Mouse (Mus musculus) megakaryocyte, embryonic 14.5 days (primary cell): Measurements from ENCODE around the gene Sh2b1. TPM values are rescaled to one million over a fixed set of nuclear protein-coding genes. Genes with fewer than 3 reads are reported as not detected.

Experiments used
- H3K27me3 ChIP-seq: replicated peaks from 2 replicates; pipeline ENCODE3; 2012; ENCODE audit warnings: inconsistent platforms
- H3K36me3 ChIP-seq: replicated peaks from 2 replicates; pipeline ENCODE3; 2012; ENCODE audit warnings: low read length, inconsistent platforms, mixed read lengths
- H3K4me1 ChIP-seq: 2 replicates; pipeline ENCODE4 v1.6.1; 2012; ENCODE audit warnings: inconsistent platforms
- H3K4me3 ChIP-seq: replicated peaks from 2 replicates; pipeline ENCODE3; 2012; ENCODE audit warnings: moderate library complexity, mild to moderate bottlenecking, inconsistent platforms
- H3K9me3 ChIP-seq: 2 replicates; pipeline ENCODE4 v1.6.1; 2012; ENCODE audit warnings: inconsistent platforms
- FLI1 ChIP-seq: IDR thresholded peaks from 2 replicates; pipeline ENCODE4 v1.6.1; 2012; ENCODE audit warnings: low read length, inconsistent platforms, mixed read lengths
- GATA1 ChIP-seq: IDR thresholded peaks from 3 replicates; pipeline ENCODE4 v1.6.1; 2012; ENCODE audit warnings: mixed read lengths, low read length, inconsistent platforms, borderline replicate concordance
- polyA plus RNA-seq: library from polyadenylated mRNA; stranded (reverse); fragments of >175 nt; gene quantifications from 2 replicates; pipeline ENCODE4 v1.2.3, GENCODE M21; 2012; ENCODE audit warnings: low replicate concordance; ENCODE audit not compliant: insufficient read depth

Gene Sh2b1
- polyA plus RNA-seq, 1 experiment: 94.0 TPM

- peaks cover 50% of the 10 kb centered on the region for H3K36me3 ChIP-seq
- TF ChIP-seq GATA1: no peak
- TF ChIP-seq FLI1: no peak
- H3K9me3 ChIP-seq: peaks cover 16% of the 10 kb centered on the region
- peak within 1 kb of the TSS; percentile 96 for H3K4me3 ChIP-seq
- H3K4me1 ChIP-seq: peaks cover 53% of the 10 kb centered on the region
- H3K27me3 ChIP-seq: no peaks in the 10 kb centered on the region
Observed at GRCm38 (mm10) chr7:126428631-126429502, 46.4 kb downstream of the Sh2b1 start, which contains the start of gene Rabep2. Gene Rabep2, plus strand, starts transcription at chr7:126428759.

GRCm38 (mm10) chr7:126428154-126428553 is 47.1 kb downstream of the Sh2b1 start:
- peaks cover 16% of the 10 kb centered on the region for H3K9me3 ChIP-seq
- peak overlapping the region; percentile 96 for H3K4me3 ChIP-seq
- peaks cover 50% of the 10 kb centered on the region for H3K4me1 ChIP-seq
- peaks cover 44% of the 10 kb centered on the region for H3K36me3 ChIP-seq
- H3K27me3 ChIP-seq: no peaks in the 10 kb centered on the region
- TF ChIP-seq GATA1 (no peak), FLI1 (no peak)

- Histone ChIP-seq H3K4me1 (peaks cover 44% of the 10 kb centered on the region), H3K27me3 (no peaks in the 10 kb centered on the region), H3K9me3 (peaks cover 16% of the 10 kb centered on the region), H3K4me3 (peak overlapping the region; percentile 35), H3K36me3 (peaks cover 38% of the 10 kb centered on the region)
- TF ChIP-seq FLI1 (no peak), GATA1 (no peak)
Observed at GRCm38 (mm10) chr7:126427323-126427860, 47.8 kb downstream of the Sh2b1 start.

- Histone ChIP-seq H3K4me1 (peaks cover 32% of the 10 kb centered on the region), H3K9me3 (peaks cover 21% of the 10 kb centered on the region), H3K27me3 (no peaks in the 10 kb centered on the region), H3K4me3 (no peak overlapping the region), H3K36me3 (peaks cover 15% of the 10 kb centered on the region)
- TF ChIP-seq FLI1 (no peak), GATA1 (no peak)
Observed at GRCm38 (mm10) chr7:126424161-126424560, 51.1 kb downstream of the Sh2b1 start.

- Histone ChIP-seq H3K27me3 (no peaks in the 10 kb centered on the region), H3K4me3 (peak overlapping the region; percentile 86), H3K4me1 (peaks cover 40% of the 10 kb centered on the region), H3K36me3 (peaks cover 11% of the 10 kb centered on the region), H3K9me3 (peaks cover 16% of the 10 kb centered on the region)
- TF ChIP-seq FLI1 (no peak), GATA1 (no peak)
Observed at GRCm38 (mm10) chr7:126421756-126422155, 53.5 kb downstream of the Sh2b1 start.

- no peak for TF ChIP-seq GATA1
- TF ChIP-seq FLI1: no peak
- no peak overlapping the region for H3K4me3 ChIP-seq
- H3K27me3 ChIP-seq: peaks cover 13% of the 10 kb centered on the region
- H3K9me3 ChIP-seq: peaks cover 5% of the 10 kb centered on the region
- H3K36me3 ChIP-seq: no peaks in the 10 kb centered on the region
- H3K4me1 ChIP-seq: peaks cover 68% of the 10 kb centered on the region
Observed at GRCm38 (mm10) chr7:126418496-126418895, 56.7 kb downstream of the Sh2b1 start.

- peaks cover 5% of the 10 kb centered on the region for H3K9me3 ChIP-seq
- no peaks in the 10 kb centered on the region for H3K36me3 ChIP-seq
- peaks cover 77% of the 10 kb centered on the region for H3K4me1 ChIP-seq
- H3K4me3 ChIP-seq: no peak overlapping the region
- H3K27me3 ChIP-seq: peaks cover 21% of the 10 kb centered on the region
- TF ChIP-seq FLI1: no peak
- no peak for TF ChIP-seq GATA1
Observed at GRCm38 (mm10) chr7:126417606-126418005, 57.6 kb downstream of the Sh2b1 start.

- H3K27me3 ChIP-seq: peaks cover 27% of the 10 kb centered on the region
- peaks cover 3% of the 10 kb centered on the region for H3K9me3 ChIP-seq
- peaks cover 82% of the 10 kb centered on the region for H3K4me1 ChIP-seq
- no peaks in the 10 kb centered on the region for H3K36me3 ChIP-seq
- TF ChIP-seq GATA1: no peak
- no peak for TF ChIP-seq FLI1
- H3K4me3 ChIP-seq: no peak overlapping the region
Observed at GRCm38 (mm10) chr7:126417045-126417444, 58.2 kb downstream of the Sh2b1 start.

Other genes starting within 250 kb of the Sh2b1 start
- gene Sbk1, start 202.8 kb downstream of the Sh2b1 start, polyA plus RNA-seq: 1.4 and 5.6 TPM in 2 replicates
- gene Lat, start 105.9 kb downstream of the Sh2b1 start, polyA plus RNA-seq: 715 and 927 TPM in 2 replicates
- gene Spns1, start 98.0 kb downstream of the Sh2b1 start, polyA plus RNA-seq: 74.6 and 153 TPM in 2 replicates
- 0.79 TPM in 1 of 2 replicates, not detected in the other for gene Nfatc2ip, start 78.7 kb downstream of the Sh2b1 start, polyA plus RNA-seq
- gene Cd19, start 60.5 kb downstream of the Sh2b1 start, polyA plus RNA-seq: not detected in 2 replicates
- gene Rabep2, start 46.7 kb downstream of the Sh2b1 start, polyA plus RNA-seq: 97.9 and 143 TPM in 2 replicates
- 1.1 and 1.4 TPM in 2 replicates for gene Atp2a1, start 12.3 kb downstream of the Sh2b1 start, polyA plus RNA-seq
- 19.3 and 43.5 TPM in 2 replicates for gene Tufm, start 11.9 kb upstream of the Sh2b1 start, polyA plus RNA-seq
- gene Atxn2l, start 28.0 kb upstream of the Sh2b1 start, polyA plus RNA-seq: 956 and 1,090 TPM in 2 replicates
- gene Eif3c, start 91.0 kb upstream of the Sh2b1 start, polyA plus RNA-seq: 22.3 and 46.6 TPM in 2 replicates
- 30.2 TPM in 1 of 2 replicates, not detected in the other for gene Apobr, start 109.5 kb upstream of the Sh2b1 start, polyA plus RNA-seq
- 8.9 and 21.3 TPM in 2 replicates for gene Cln3, start 110.4 kb upstream of the Sh2b1 start, polyA plus RNA-seq
- gene Il27, start 119.5 kb upstream of the Sh2b1 start, polyA plus RNA-seq: 1.4 TPM in 1 of 2 replicates, not detected in the other
- 27.5 TPM in 1 of 2 replicates, not detected in the other for gene Nupr1, start 155.4 kb upstream of the Sh2b1 start, polyA plus RNA-seq
- 31.0 and 69.1 TPM in 2 replicates for gene Sgf29, start 173.9 kb upstream of the Sh2b1 start, polyA plus RNA-seq
- gene Sult1a1, start 201.0 kb upstream of the Sh2b1 start, polyA plus RNA-seq: 0.87 and 3.0 TPM in 2 replicates
- gene Bola2, start 220.0 kb upstream of the Sh2b1 start, polyA plus RNA-seq: 185 and 696 TPM in 2 replicates
- gene Slx1b, start 220.4 kb upstream of the Sh2b1 start, polyA plus RNA-seq: 7.3 and 9.7 TPM in 2 replicates
- 1,070 and 1,578 TPM in 2 replicates for gene Coro1a, start 232.4 kb upstream of the Sh2b1 start, polyA plus RNA-seq